Mouse (Mus musculus): ENCODE measurements around the gene Btg2. TPM values are rescaled to one million over a fixed set of nuclear protein-coding genes. Genes with fewer than 3 reads are reported as not detected.

The Btg2 gene
- total and polyA plus RNA-seq, 3 experiments, result 4.6 to 25.7 (median 13.5) TPM

DNA sequence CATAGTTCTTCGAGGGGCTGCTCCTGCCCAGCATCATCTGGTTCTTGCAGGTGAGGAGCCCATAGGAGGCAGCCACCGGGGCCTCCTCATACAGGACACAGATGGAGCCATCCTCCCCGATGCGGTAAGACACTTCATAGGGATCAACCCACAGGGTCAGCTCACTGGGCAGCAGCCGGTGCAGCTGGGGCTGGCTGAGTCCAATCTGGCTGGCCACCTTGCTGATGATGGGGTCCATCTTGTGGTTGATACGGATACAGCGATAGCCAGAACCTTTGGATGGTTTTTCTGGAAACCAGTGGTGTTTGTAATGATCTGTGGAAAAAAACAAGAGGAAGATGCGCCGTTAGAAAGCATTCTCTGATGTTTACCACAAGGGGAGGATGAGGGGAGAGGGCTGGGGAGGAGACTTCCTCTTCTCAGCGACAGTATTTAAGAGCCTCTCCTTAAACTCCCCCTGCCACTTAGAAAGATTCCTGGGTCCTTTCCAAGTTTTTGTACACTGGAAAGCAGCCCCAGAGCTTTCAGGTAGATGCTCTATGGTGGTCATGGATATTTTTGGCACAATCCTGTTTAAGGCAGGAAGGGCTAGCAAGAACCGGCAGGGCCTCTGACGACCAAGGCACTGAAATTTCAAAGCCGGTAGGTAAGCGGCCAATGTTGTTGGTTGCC lies 1.4 kb downstream of the Btg2 start:
- peak overlapping the region; percentile 73 for H3K4me3 ChIP-seq (ENCODE audit: low read depth, low read length)
- H3K4me1 ChIP-seq (ENCODE audit: insufficient read depth, low read depth, low read length), result peaks cover 71% of the 10 kb centered on the region
- peaks cover 4% of the 10 kb centered on the region for H3K36me3 ChIP-seq (replicated peaks)
- TF ChIP-seq GATA1 (IDR thresholded peaks at IDR 0.05; ENCODE audit: borderline replicate concordance, low read length) (no peak), GATA2 (IDR thresholded peaks at IDR 0.05; ENCODE audit: borderline replicate concordance, low read depth, low read length) (no peak), POLR2AphosphoS5 (IDR thresholded peaks at IDR 0.05; ENCODE audit: insufficient replicate concordance, low read depth, low read length) (no peak), TAL1 (conservative IDR thresholded peaks at IDR 0.05; ENCODE audit: low read depth, low read length) (no peak), CTCF (IDR thresholded peaks at IDR 0.05; ENCODE audit: low read depth, low read length) (no peak)
- peaks cover 83% of the 10 kb centered on the region for H3K27me3 ChIP-seq (ENCODE audit: insufficient read depth, low read length)
- ATAC-seq (ENCODE audit: extremely low read depth, insufficient number of reproducible peaks, low FRiP score, poor library complexity, severe bottlenecking), result no peak
- no peaks in the 10 kb centered on the region for H3K9me3 ChIP-seq (replicated peaks)
- peak; percentile 73 for DNase-seq (ENCODE audit: low spot score)

DNA sequence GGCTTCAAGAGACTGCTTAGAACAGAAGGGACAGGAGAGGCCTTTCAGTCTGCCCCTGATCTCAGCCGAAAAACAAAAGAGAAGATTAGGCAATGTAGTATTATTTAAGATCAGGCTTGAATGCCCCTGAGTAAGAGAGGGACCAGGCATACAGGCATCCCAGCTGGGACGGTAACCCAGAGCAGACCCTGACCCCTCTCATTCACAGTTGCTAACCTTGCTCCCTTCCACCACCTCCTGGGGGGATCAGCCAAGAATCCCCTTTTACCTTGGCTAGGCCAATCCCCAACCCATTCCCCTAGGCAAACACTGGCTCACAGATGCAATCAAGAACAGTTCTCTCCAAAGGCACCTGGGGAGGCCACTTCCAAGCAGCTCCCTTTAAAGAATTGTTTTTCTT lies 2.1 kb downstream of the Btg2 start:
- Histone ChIP-seq H3K27me3 (ENCODE audit: insufficient read depth, low read length) (peaks cover 81% of the 10 kb centered on the region), H3K36me3 (replicated peaks) (peaks cover 4% of the 10 kb centered on the region), H3K4me1 (ENCODE audit: insufficient read depth, low read depth, low read length) (peaks cover 75% of the 10 kb centered on the region), H3K4me3 (ENCODE audit: low read depth, low read length) (no peak overlapping the region), H3K9me3 (replicated peaks) (no peaks in the 10 kb centered on the region)
- TF ChIP-seq GATA1 (IDR thresholded peaks at IDR 0.05; ENCODE audit: borderline replicate concordance, low read length) (no peak), GATA2 (IDR thresholded peaks at IDR 0.05; ENCODE audit: borderline replicate concordance, low read depth, low read length) (no peak), POLR2AphosphoS5 (IDR thresholded peaks at IDR 0.05; ENCODE audit: insufficient replicate concordance, low read depth, low read length) (no peak), CTCF (IDR thresholded peaks at IDR 0.05; ENCODE audit: low read depth, low read length) (no peak), TAL1 (conservative IDR thresholded peaks at IDR 0.05; ENCODE audit: low read depth, low read length) (no peak)
- ATAC-seq (ENCODE audit: extremely low read depth, insufficient number of reproducible peaks, low FRiP score, poor library complexity, severe bottlenecking) (no peak), DNase-seq (ENCODE audit: low spot score) (no peak)

DNA sequence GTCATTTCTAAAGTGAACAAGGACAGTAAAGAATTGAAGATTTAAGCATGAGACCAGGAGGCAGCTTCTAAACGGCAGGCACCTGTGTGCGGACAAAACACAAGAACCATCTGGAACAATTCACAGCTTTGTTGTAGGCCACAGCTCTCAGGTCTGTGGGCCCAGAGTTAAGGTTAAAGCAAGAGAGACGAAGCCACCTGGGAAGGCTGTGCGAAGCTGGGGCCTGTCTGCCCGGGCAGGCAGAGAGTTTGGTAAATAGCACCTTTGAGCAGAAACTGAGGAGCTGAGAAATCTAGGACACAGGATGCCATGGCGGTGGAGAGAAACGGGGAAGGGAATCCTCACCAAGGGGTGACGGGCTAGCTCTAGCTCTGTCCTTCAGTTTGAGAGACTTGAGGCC lies 3.4 kb downstream of the Btg2 start:
- Histone ChIP-seq H3K9me3 (replicated peaks) (no peaks in the 10 kb centered on the region), H3K36me3 (replicated peaks) (peaks cover 4% of the 10 kb centered on the region), H3K4me1 (ENCODE audit: insufficient read depth, low read depth, low read length) (peaks cover 82% of the 10 kb centered on the region), H3K4me3 (ENCODE audit: low read depth, low read length) (no peak overlapping the region), H3K27me3 (ENCODE audit: insufficient read depth, low read length) (peaks cover 81% of the 10 kb centered on the region)
- TF ChIP-seq POLR2AphosphoS5 (IDR thresholded peaks at IDR 0.05; ENCODE audit: insufficient replicate concordance, low read depth, low read length), result no peak
- DNase-seq (ENCODE audit: low spot score) (no peak), ATAC-seq (ENCODE audit: extremely low read depth, insufficient number of reproducible peaks, low FRiP score, poor library complexity, severe bottlenecking) (no peak)

- ATAC-seq (ENCODE audit: extremely low read depth, insufficient number of reproducible peaks, low FRiP score, poor library complexity, severe bottlenecking), result no peak
- Histone ChIP-seq H3K9me3 (replicated peaks) (no peaks in the 10 kb centered on the region), H3K4me1 (ENCODE audit: insufficient read depth, low read depth, low read length) (peaks cover 72% of the 10 kb centered on the region), H3K27me3 (ENCODE audit: insufficient read depth, low read length) (peaks cover 81% of the 10 kb centered on the region), H3K36me3 (replicated peaks) (peaks cover 4% of the 10 kb centered on the region), H3K4me3 (ENCODE audit: low read depth, low read length) (no peak overlapping the region)
- DNase-seq (ENCODE audit: low spot score), result no peak
- TF ChIP-seq CTCF (IDR thresholded peaks at IDR 0.05; ENCODE audit: low read depth, low read length) (no peak), GATA2 (IDR thresholded peaks at IDR 0.05; ENCODE audit: borderline replicate concordance, low read depth, low read length) (no peak), TAL1 (conservative IDR thresholded peaks at IDR 0.05; ENCODE audit: low read depth, low read length) (no peak), POLR2AphosphoS5 (IDR thresholded peaks at IDR 0.05; ENCODE audit: insufficient replicate concordance, low read depth, low read length) (no peak), GATA1 (IDR thresholded peaks at IDR 0.05; ENCODE audit: borderline replicate concordance, low read length) (no peak)
Observed at GRCm38 (mm10) chr1:134074606-134075005, 4.3 kb downstream of the Btg2 start.

- Histone ChIP-seq H3K27me3 (ENCODE audit: insufficient read depth, low read length) (peaks cover 82% of the 10 kb centered on the region), H3K4me3 (ENCODE audit: low read depth, low read length) (no peak overlapping the region), H3K36me3 (replicated peaks) (peaks cover 4% of the 10 kb centered on the region), H3K4me1 (ENCODE audit: insufficient read depth, low read depth, low read length) (peaks cover 68% of the 10 kb centered on the region), H3K9me3 (replicated peaks) (no peaks in the 10 kb centered on the region)
- no peak for DNase-seq (ENCODE audit: low spot score)
- no peak for ATAC-seq (ENCODE audit: extremely low read depth, insufficient number of reproducible peaks, low FRiP score, poor library complexity, severe bottlenecking)
- TF ChIP-seq GATA1 (IDR thresholded peaks at IDR 0.05; ENCODE audit: borderline replicate concordance, low read length) (no peak), CTCF (IDR thresholded peaks at IDR 0.05; ENCODE audit: low read depth, low read length) (no peak), TAL1 (conservative IDR thresholded peaks at IDR 0.05; ENCODE audit: low read depth, low read length) (no peak), POLR2AphosphoS5 (IDR thresholded peaks at IDR 0.05; ENCODE audit: insufficient replicate concordance, low read depth, low read length) (no peak), GATA2 (IDR thresholded peaks at IDR 0.05; ENCODE audit: borderline replicate concordance, low read depth, low read length) (no peak)
Observed at GRCm38 (mm10) chr1:134074184-134074583, 4.7 kb downstream of the Btg2 start.

GRCm38 (mm10) chr1:134073658-134074057 lies 5.3 kb downstream of the Btg2 start:
- peaks cover 4% of the 10 kb centered on the region for H3K36me3 ChIP-seq (replicated peaks)
- ATAC-seq (ENCODE audit: extremely low read depth, insufficient number of reproducible peaks, low FRiP score, poor library complexity, severe bottlenecking) (no peak), DNase-seq (ENCODE audit: low spot score) (no peak)
- peaks cover 64% of the 10 kb centered on the region for H3K4me1 ChIP-seq (ENCODE audit: insufficient read depth, low read depth, low read length)
- H3K9me3 ChIP-seq (replicated peaks), result no peaks in the 10 kb centered on the region
- TF ChIP-seq TAL1 (conservative IDR thresholded peaks at IDR 0.05; ENCODE audit: low read depth, low read length), result no peak
- TF ChIP-seq GATA1 (IDR thresholded peaks at IDR 0.05; ENCODE audit: borderline replicate concordance, low read length), result no peak
- no peak for TF ChIP-seq GATA2 (IDR thresholded peaks at IDR 0.05; ENCODE audit: borderline replicate concordance, low read depth, low read length)
- no peak for TF ChIP-seq CTCF (IDR thresholded peaks at IDR 0.05; ENCODE audit: low read depth, low read length)
- TF ChIP-seq POLR2AphosphoS5 (IDR thresholded peaks at IDR 0.05; ENCODE audit: insufficient replicate concordance, low read depth, low read length), result no peak
- no peak overlapping the region for H3K4me3 ChIP-seq (ENCODE audit: low read depth, low read length)
- peaks cover 83% of the 10 kb centered on the region for H3K27me3 ChIP-seq (ENCODE audit: insufficient read depth, low read length)

All from G1E (cell line).